Mouse (Mus musculus): Measurements from ENCODE around the gene Kcnj3.

Gene Kcnj3

GRCm38 (mm10) chr2:55505712-55506111 lies 69.9 kb downstream of the Kcnj3 start:
- no peak for DNase-seq (ENCODE audit: low read depth)

DNA sequence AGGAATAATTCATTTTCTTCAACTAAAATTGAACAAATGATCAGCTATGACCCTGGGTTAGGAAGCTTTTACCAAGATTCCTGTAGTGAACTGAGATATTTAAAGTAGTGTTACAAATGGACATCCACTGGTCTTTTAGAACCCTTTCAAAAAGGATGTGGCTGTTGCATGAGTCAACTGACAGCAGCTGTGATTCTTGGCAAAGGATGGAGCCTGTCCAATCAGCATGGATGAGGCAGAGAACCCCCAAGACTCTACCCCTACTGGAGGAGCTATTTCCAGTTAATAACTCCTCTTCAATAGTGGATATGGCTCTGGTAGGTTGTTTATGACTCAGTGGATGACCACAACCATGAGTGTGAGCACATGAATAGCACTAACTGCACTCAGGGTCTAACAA lies 81.5 kb downstream of the Kcnj3 start:
- no peak for DNase-seq (ENCODE audit: low read depth)

DNA sequence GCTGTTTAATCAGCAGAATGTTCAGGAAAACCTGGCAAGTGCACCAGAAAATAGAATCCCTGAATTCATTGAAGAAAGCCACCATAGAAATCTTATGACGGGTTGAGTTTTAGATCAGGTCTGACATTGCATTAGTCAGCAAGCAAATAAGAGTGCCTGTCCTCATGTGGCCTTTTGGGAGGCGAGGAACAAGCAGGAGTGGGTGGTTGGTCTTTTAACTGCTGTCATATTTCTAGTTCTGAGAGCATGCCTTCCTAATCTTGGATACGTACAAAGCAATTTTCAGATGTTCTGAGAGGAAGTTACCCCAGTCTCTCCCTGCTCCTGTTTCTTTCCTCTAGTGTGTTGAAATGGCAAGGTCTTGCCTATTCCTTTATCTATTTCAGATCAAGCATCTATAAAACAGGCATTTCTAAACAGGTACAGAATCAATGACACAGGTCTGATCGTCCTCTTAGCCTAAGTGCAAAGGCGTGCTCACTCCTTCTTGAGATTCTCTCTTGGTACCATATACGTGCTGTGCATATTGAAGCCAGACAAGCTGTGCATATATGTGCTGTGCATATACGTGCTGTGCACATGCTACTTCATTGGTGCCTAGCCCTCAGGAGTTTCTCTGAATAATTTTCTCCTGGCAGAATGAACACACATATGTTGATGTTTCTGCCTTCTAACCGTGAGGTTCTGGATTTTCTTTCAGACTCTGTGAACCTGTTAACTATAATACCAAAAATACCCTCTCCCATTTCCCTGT lies 97.1 kb downstream of the Kcnj3 start:
- no peak for DNase-seq (ENCODE audit: low read depth)

GRCm38 (mm10) chr2:55534946-55535345 lies 99.2 kb downstream of the Kcnj3 start:
- no peak for DNase-seq (ENCODE audit: low read depth)

DNA sequence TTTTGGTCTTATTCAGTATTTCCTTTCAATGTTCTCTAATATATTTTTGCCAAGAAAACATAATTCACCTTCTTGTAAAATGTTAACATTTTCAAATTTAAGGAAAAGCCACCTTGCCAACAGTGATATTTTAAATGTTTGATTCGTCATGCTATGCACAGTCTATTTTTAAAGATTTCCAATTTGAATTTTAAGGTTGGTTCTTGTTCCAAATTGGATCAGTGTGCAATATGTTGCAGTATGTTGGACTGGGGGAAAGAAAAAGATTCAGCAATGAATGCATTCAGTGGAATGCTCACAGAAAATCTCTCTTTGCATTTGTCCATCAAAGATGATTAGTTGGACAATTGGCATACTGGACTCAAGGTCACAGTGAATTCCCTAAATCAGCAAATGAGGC lies 99.7 kb downstream of the Kcnj3 start:
- no peak for DNase-seq (ENCODE audit: low read depth)

GRCm38 (mm10) chr2:55547612-55548011 lies 111.8 kb downstream of the Kcnj3 start:
- DNase-seq (ENCODE audit: low read depth) = no peak

GRCm38 (mm10) chr2:55558368-55558985 lies 122.7 kb downstream of the Kcnj3 start:
- no peak for DNase-seq (ENCODE audit: low read depth)

- no peak for DNase-seq (ENCODE audit: low read depth)
Observed at GRCm38 (mm10) chr2:55569291-55569690, 133.5 kb downstream of the Kcnj3 start.

DNA sequence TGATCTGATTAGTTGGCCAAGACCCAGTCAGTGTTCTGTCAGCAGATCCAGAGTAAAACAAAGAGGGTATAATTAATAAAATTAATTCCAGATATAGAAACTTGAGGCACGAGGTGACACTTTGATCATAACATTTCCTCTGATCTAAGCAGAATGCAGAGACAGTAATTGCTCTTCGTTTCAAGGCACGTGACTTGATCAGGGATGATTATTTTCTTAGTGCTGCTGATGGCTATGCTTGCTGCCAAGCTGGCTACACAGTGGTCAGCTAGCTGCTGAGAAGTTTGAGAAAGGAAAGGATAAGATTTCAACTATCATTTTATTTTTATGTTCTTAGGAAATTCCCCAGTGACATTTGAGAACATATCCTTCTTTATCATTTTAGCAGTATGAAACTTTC lies 135.7 kb downstream of the Kcnj3 start:
- no peak for DNase-seq (ENCODE audit: low read depth)

DNA sequence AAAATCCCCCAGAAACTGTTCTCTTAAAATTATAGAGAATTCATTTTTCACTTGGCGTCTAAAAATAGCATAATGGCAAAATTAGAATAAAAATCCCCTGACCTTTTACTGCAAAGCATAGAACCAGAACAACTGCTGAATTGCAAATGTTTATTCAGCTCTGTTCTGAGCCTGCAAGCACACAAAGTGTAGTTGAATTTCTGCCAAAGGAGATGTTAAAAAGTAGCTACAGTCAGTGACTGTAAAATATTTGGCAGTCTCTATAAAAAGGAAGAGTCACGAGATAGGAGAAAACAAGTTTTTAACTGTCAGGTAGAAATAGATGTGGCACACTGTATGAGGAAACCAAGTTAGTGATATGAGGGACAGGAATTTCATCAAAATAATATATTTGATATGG lies 144.5 kb downstream of the Kcnj3 start:
- DNase-seq (ENCODE audit: low read depth) = no peak

GRCm38 (mm10) chr2:55591226-55591988 lies 155.6 kb downstream of the Kcnj3 start:
- DNase-seq (ENCODE audit: low read depth) = no peak
